Mouse (Mus musculus): ENCODE results near the gene Smim13. TPM values are rescaled to one million over a fixed set of nuclear protein-coding genes. Genes with fewer than 3 reads are reported as not detected.

The Smim13 gene
- polyA plus RNA-seq, 1 experiment from 2014 or later: 11.9 TPM

DNA sequence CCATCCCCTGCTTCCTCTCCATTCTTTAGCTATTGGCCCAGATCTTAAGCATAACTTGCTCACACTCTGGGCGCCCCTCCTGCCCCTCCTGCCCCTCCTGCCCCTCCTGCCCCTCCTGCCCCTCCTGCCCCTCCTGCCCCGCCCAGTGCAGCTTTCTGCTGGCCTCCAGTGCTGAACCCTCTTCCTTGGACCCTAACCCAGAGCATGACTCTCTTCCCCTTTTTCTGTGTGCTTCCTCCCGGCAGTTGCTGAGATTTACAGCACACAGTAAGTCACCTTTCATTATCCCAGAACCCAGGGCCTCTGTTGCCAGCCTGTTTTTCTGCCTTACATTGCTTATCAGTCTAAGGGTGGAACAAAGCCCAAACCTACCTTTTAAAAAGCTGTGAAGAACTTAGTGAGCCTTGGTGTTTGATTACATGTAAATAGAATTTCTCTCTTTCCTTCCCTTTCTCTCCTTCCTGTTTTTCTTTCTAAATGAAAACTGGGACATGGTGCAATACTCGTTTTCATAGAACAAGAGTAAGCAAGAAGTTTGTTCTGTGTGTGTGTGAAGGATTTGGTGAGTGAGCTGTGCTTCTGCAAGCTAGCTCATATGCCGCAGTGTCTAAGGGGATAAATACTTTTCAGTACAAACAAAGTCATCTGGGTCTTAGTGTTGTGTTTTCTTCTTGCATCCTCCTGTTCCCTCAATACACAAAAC is 13.8 kb downstream of the Smim13 start:
- no peak for DNase-seq
- H3K4me1 ChIP-seq (ENCODE audit: insufficient read depth): no peaks in the 10 kb centered on the region
- H3K27ac ChIP-seq (ENCODE audit: low read depth): no peak overlapping the region
- WGBS: 76% methylated on average over 5 of the region's 5 CpGs
- no peaks in the 10 kb centered on the region for H3K36me3 ChIP-seq (ENCODE audit: insufficient read depth)
- no peak overlapping the region for H3K4me3 ChIP-seq (ENCODE audit: low read depth, low read length)
- no peak for ATAC-seq (ENCODE audit: insufficient read depth)
- no peak overlapping the region for H3K4me2 ChIP-seq
- TF ChIP-seq CTCF (IDR thresholded peaks at IDR 0.05; ENCODE audit: low read depth): no peak
- H3K9ac ChIP-seq: no peak overlapping the region
- no peaks in the 10 kb centered on the region for H3K27me3 ChIP-seq (ENCODE audit: insufficient read depth, low read length)
- no peaks in the 10 kb centered on the region for H3K9me3 ChIP-seq (ENCODE audit: low read depth, low read length)

DNA sequence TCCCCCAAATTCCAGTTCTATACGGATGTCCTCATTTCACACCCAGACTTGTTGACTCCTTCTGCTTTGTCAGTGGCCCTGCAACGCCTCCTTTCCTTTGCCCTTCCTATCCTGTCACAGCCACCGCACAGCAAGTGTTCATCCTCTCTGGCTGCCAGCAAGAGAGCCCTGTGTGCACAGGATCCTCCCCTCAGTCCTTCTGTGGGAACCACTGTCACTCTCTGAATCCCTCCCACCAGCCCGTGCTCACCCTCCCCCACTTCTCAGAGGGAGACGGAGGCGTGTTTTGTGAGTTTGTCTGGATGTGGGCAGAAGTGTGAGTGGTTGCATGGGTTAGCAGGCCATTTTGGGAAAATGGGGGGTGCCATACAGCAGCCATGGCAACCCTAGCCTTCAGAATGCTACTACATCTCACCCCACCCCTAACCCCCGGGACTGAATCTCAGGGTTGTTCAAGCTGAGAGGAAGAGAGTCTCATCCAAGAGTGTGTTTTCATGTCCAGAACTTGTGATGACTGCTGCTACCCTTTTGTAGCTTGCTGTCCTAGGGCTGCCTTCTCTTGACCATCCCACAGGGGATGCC is 18.3 kb downstream of the Smim13 start:
- no peak for TF ChIP-seq CTCF (IDR thresholded peaks at IDR 0.05; ENCODE audit: low read depth)
- H3K27me3 ChIP-seq (ENCODE audit: insufficient read depth, low read length): no peaks in the 10 kb centered on the region
- no peak overlapping the region for H3K27ac ChIP-seq (ENCODE audit: low read depth)
- no peak overlapping the region for H3K4me2 ChIP-seq
- no peak overlapping the region for H3K4me3 ChIP-seq (ENCODE audit: low read depth, low read length)
- 0 out of 2 replicates have a peak, but pooled peaks cover under 1% of the 10 kb centered on the region for H3K36me3 ChIP-seq (ENCODE audit: insufficient read depth)
- WGBS: 24% methylated on average over 7 of the region's 7 CpGs
- ATAC-seq (ENCODE audit: insufficient read depth): peak; percentile 78
- no peak overlapping the region for H3K9ac ChIP-seq
- DNase-seq: peak; percentile 59
- no peaks in the 10 kb centered on the region for H3K9me3 ChIP-seq (ENCODE audit: low read depth, low read length)
- no peaks in the 10 kb centered on the region for H3K4me1 ChIP-seq (ENCODE audit: insufficient read depth)

DNA sequence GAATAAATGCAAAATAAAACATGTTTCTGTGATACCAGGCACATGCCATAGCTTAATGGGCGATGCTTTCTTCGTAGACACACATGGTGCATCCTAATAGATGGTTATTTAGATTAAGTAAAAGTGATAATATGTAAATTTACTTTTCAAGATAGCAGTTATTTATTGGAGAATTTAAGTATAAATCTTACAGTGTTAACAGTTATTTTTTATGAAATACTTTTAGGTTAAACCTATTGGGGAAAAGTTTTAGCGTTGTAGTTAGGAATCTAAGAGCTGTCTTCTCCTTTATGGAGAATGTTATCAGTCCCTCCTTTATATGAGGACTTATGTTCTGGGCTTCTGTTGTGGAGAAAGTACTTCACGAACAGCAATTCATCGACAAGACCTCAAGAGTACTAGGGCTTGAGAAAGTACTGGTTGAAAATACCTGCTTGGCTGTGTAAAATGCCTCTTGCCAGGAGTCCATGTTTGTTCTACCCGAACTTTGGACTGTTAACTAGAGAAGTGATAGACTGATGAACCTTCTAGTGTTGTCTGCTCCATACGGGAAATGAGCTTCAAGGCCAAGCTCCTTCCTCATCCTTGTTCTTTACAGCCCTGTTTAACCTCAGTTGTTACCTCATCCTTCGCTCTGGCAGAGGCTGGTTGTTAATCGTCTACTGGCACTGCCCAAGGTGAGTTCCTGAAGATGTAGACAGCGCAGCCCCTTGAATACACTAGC is 24.4 kb downstream of the Smim13 start, which contains the start of gene Gm17364:
Gm17364 (minus strand) TSS at position 51 of the 724 bp plus-strand sequence.
- H3K27me3 ChIP-seq (ENCODE audit: insufficient read depth, low read length): no peaks in the 10 kb centered on the region
- H3K27ac ChIP-seq (ENCODE audit: low read depth): no peak within 1 kb of the TSS
- no peaks in the 10 kb centered on the region for H3K4me1 ChIP-seq (ENCODE audit: insufficient read depth)
- H3K9me3 ChIP-seq (ENCODE audit: low read depth, low read length): no peaks in the 10 kb centered on the region
- no peak within 1 kb of the TSS for H3K4me2 ChIP-seq
- 91% methylated on average over 10 of the region's 10 CpGs for WGBS
- H3K36me3 ChIP-seq (ENCODE audit: insufficient read depth): 0 out of 2 replicates have a peak, but pooled peaks cover 4% of the 10 kb centered on the region
- DNase-seq: no peak
- H3K4me3 ChIP-seq (ENCODE audit: low read depth, low read length): no peak within 1 kb of the TSS
- no peak within 1 kb of the TSS for H3K9ac ChIP-seq
- TF ChIP-seq CTCF (IDR thresholded peaks at IDR 0.05; ENCODE audit: low read depth): no peak
- ATAC-seq (ENCODE audit: insufficient read depth): no peak

- Histone ChIP-seq H3K9ac (no peak overlapping the region), H3K4me3 (ENCODE audit: low read depth, low read length) (no peak overlapping the region), H3K27me3 (ENCODE audit: insufficient read depth, low read length) (no peaks in the 10 kb centered on the region), H3K36me3 (ENCODE audit: insufficient read depth) (no peaks in the 10 kb centered on the region), H3K4me1 (ENCODE audit: insufficient read depth) (no peaks in the 10 kb centered on the region), H3K27ac (ENCODE audit: low read depth) (no peak overlapping the region), H3K4me2 (no peak overlapping the region), H3K9me3 (ENCODE audit: low read depth, low read length) (no peaks in the 10 kb centered on the region)
- peak; percentile 64 for DNase-seq
- no peak; the same call in 1 of the 2 replicates for ATAC-seq (ENCODE audit: insufficient read depth)
- TF ChIP-seq CTCF (IDR thresholded peaks at IDR 0.05; ENCODE audit: low read depth): no peak
- WGBS: 51% methylated on average over 5 of the region's 5 CpGs
These were observed 31.1 kb downstream of the Smim13 start for GRCm38 (mm10) chr13:41280696-41281095.

DNA sequence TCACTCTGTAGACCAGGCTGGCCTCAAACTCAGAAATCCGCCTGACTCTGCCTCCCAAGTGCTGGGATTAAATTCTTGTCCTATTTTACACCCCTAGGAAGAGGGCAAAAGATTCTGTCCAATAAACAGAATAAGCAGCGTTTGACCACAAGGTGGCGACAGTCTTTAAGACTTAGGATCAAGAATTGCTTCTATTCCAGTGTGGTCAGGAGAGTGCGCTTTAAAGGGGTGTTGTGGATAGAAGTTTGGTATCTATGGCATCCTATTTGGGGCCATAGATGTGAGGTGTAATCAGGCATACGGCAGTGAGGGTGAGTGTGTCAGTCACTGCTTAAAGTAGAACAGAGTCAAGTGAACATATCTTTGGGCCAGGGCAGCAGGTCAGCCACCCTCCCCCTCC is 33.6 kb downstream of the Smim13 start:
- H3K27ac ChIP-seq (ENCODE audit: low read depth): no peak overlapping the region
- H3K4me3 ChIP-seq (ENCODE audit: low read depth, low read length): no peak overlapping the region
- no peaks in the 10 kb centered on the region for H3K27me3 ChIP-seq (ENCODE audit: insufficient read depth, low read length)
- H3K36me3 ChIP-seq (ENCODE audit: insufficient read depth): no peaks in the 10 kb centered on the region
- no peaks in the 10 kb centered on the region for H3K4me1 ChIP-seq (ENCODE audit: insufficient read depth)
- H3K9ac ChIP-seq: no peak overlapping the region
- ATAC-seq (ENCODE audit: insufficient read depth): peak; percentile 28; the same call in 1 of the 2 replicates
- peak; percentile 95 for DNase-seq
- no peak overlapping the region for H3K4me2 ChIP-seq
- 22% methylated on average over 5 of the region's 5 CpGs for WGBS
- H3K9me3 ChIP-seq (ENCODE audit: low read depth, low read length): no peaks in the 10 kb centered on the region
- peak; percentile 86 for TF ChIP-seq CTCF (IDR thresholded peaks at IDR 0.05; ENCODE audit: low read depth)

DNA sequence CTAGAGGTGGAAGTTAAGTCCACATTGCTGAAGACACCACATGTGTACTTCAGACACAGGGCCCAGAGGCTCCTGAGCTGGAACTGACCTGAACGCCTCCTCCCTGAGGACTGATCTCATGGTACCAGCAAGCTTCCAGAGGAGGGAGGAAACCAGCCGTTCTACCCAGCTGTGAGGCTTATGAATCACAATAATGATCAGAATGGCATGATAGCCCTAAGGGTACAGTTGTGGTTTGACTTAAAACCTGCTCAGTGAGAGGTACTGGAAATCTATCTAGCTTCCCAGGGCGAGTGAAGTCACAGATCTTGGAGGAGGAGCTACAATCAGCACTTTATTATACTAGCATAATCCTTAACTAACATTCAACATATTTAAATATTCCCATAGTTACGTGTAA is 35.8 kb downstream of the Smim13 start:
- Histone ChIP-seq H3K4me1 (ENCODE audit: insufficient read depth) (no peaks in the 10 kb centered on the region), H3K27me3 (ENCODE audit: insufficient read depth, low read length) (no peaks in the 10 kb centered on the region), H3K9ac (no peak overlapping the region), H3K36me3 (ENCODE audit: insufficient read depth) (no peaks in the 10 kb centered on the region), H3K27ac (ENCODE audit: low read depth) (no peak overlapping the region), H3K4me2 (no peak overlapping the region), H3K9me3 (ENCODE audit: low read depth, low read length) (no peaks in the 10 kb centered on the region), H3K4me3 (ENCODE audit: low read depth, low read length) (no peak overlapping the region)
- DNase-seq: no peak
- WGBS: 82% methylated on average over 4 of the region's 4 CpGs
- no peak for ATAC-seq (ENCODE audit: insufficient read depth)
- TF ChIP-seq CTCF (IDR thresholded peaks at IDR 0.05; ENCODE audit: low read depth): no peak

- no peak overlapping the region for H3K27ac ChIP-seq (ENCODE audit: low read depth)
- no peak for DNase-seq
- H3K9ac ChIP-seq: no peak overlapping the region
- no peak overlapping the region for H3K4me3 ChIP-seq (ENCODE audit: low read depth, low read length)
- H3K4me1 ChIP-seq (ENCODE audit: insufficient read depth): no peaks in the 10 kb centered on the region
- TF ChIP-seq CTCF (IDR thresholded peaks at IDR 0.05; ENCODE audit: low read depth): no peak
- 49% methylated on average over 3 of the region's 3 CpGs for whole genome bisulfite sequencing
- no peak overlapping the region for H3K4me2 ChIP-seq
- ATAC-seq (ENCODE audit: insufficient read depth): no peak
- no peaks in the 10 kb centered on the region for H3K36me3 ChIP-seq (ENCODE audit: insufficient read depth)
- no peaks in the 10 kb centered on the region for H3K9me3 ChIP-seq (ENCODE audit: low read depth, low read length)
- H3K27me3 ChIP-seq (ENCODE audit: insufficient read depth, low read length): no peaks in the 10 kb centered on the region
These were observed 36.6 kb downstream of the Smim13 start for GRCm38 (mm10) chr13:41286285-41286684.

Data from lung, embryonic 14.5 days (tissue).